Mouse (Mus musculus): ENCODE data around the gene Hist1h3e. TPM values are rescaled to one million over a fixed set of nuclear protein-coding genes. Genes with fewer than 3 reads are reported as not detected.
"Not testable (repeated sequence)": the region's sequence is repeated elsewhere in the genome, so short reads cannot be mapped to it uniquely, and the experiment has no call there.

The Hist1h3e gene
- polyA plus RNA-seq, 2 experiments, result 7.0 to 36.1 TPM

GRCm38 (mm10) chr13:23534368-23535131 is 27.6 kb downstream of the Hist1h3e start:
- ATAC-seq (ENCODE audit: low FRiP score, low read depth), result 0 out of 2 replicates have a peak, but pooled peaks have one; percentile 5
- H3K4me2 ChIP-seq (replicated peaks; ENCODE audit: low read depth, low read length, severe bottlenecking), result peak overlapping the region; percentile 49
- WGBS, result 1% methylated on average over 15 of the region's 15 CpGs

GRCm38 (mm10) chr13:23533560-23534367 is 28.4 kb downstream of the Hist1h3e start, which contains the start of gene Hist1h2af:
Gene Hist1h2af, plus strand, starts transcription at chr13:23533906.
- not testable (repeated sequence) for H3K27me3 ChIP-seq (ENCODE audit: control insufficient read depth, insufficient read depth, low read length); H3K9me3 ChIP-seq (ENCODE audit: control insufficient read depth, low read length); H3K36me3 ChIP-seq (ENCODE audit: control insufficient read depth, insufficient read depth, low read length)
- DNase-seq (ENCODE audit: low spot score), result peak; percentile 93
- 3% methylated on average over 21 of the region's 53 CpGs for WGBS
- peak; percentile 31 for ATAC-seq (ENCODE audit: low FRiP score, low read depth)
- H3K27ac ChIP-seq (replicated peaks; ENCODE audit: low read depth, low read length), result peak within 1 kb of the TSS; percentile 99
- H3K9ac ChIP-seq (ENCODE audit: low read depth, low read length, severe bottlenecking), result peak within 1 kb of the TSS; percentile 76
- H3K4me2 ChIP-seq (replicated peaks; ENCODE audit: low read depth, low read length, severe bottlenecking), result peak within 1 kb of the TSS; percentile 49
- H3K4me1 ChIP-seq (ENCODE audit: control insufficient read depth, insufficient read depth, low read length), result peaks cover 28% of the 10 kb centered on the region
- TF ChIP-seq POLR2A (IDR thresholded peaks at IDR 0.05; ENCODE audit: borderline replicate concordance, extremely low read depth, insufficient read depth, insufficient read length), result 0 out of 2 replicates have a peak, but pooled peaks have one; percentile 13
- peak within 1 kb of the TSS; percentile 55 for H3K4me3 ChIP-seq (replicated peaks; ENCODE audit: low read length)

More at GRCm38 (mm10) chr13:23534368-23535131, 27.6 kb downstream of the Hist1h3e start:
- TF ChIP-seq POLR2A (IDR thresholded peaks at IDR 0.05; ENCODE audit: borderline replicate concordance, extremely low read depth, insufficient read depth, insufficient read length), result 0 out of 2 replicates have a peak, but pooled peaks have one; percentile 29
- Histone ChIP-seq H3K9ac (ENCODE audit: low read depth, low read length, severe bottlenecking) (peak overlapping the region; percentile 76), H3K4me3 (replicated peaks; ENCODE audit: low read length) (peak overlapping the region; percentile 55), H3K4me1 (ENCODE audit: control insufficient read depth, insufficient read depth, low read length) (peaks cover 23% of the 10 kb centered on the region), H3K36me3 (ENCODE audit: control insufficient read depth, insufficient read depth, low read length) (no peaks in the 10 kb centered on the region), H3K9me3 (ENCODE audit: control insufficient read depth, low read length) (no peaks in the 10 kb centered on the region), H3K27ac (replicated peaks; ENCODE audit: low read depth, low read length) (peak overlapping the region; percentile 92), H3K27me3 (ENCODE audit: control insufficient read depth, insufficient read depth, low read length) (no peaks in the 10 kb centered on the region)
- DNase-seq (ENCODE audit: low spot score), result no peak

GRCm38 (mm10) chr13:23532262-23533075 is 29.7 kb downstream of the Hist1h3e start:
- H3K27me3 ChIP-seq (ENCODE audit: control insufficient read depth, insufficient read depth, low read length), result no peaks in the 10 kb centered on the region
- ATAC-seq (ENCODE audit: low FRiP score, low read depth) (no peak), DNase-seq (ENCODE audit: low spot score) (no peak)
- peak overlapping the region; percentile 76 for H3K9ac ChIP-seq (ENCODE audit: low read depth, low read length, severe bottlenecking)
- H3K36me3 ChIP-seq (ENCODE audit: control insufficient read depth, insufficient read depth, low read length), result no peaks in the 10 kb centered on the region
- peaks cover 29% of the 10 kb centered on the region for H3K4me1 ChIP-seq (ENCODE audit: control insufficient read depth, insufficient read depth, low read length)
- WGBS, result 18% methylated on average over 9 of the region's 9 CpGs
- no peak for TF ChIP-seq POLR2A (IDR thresholded peaks at IDR 0.05; ENCODE audit: borderline replicate concordance, extremely low read depth, insufficient read depth, insufficient read length)
- peak overlapping the region; percentile 99 for H3K27ac ChIP-seq (replicated peaks; ENCODE audit: low read depth, low read length)
- no peaks in the 10 kb centered on the region for H3K9me3 ChIP-seq (ENCODE audit: control insufficient read depth, low read length)
- H3K4me2 ChIP-seq (replicated peaks; ENCODE audit: low read depth, low read length, severe bottlenecking), result peak overlapping the region; percentile 49
- H3K4me3 ChIP-seq (replicated peaks; ENCODE audit: low read length), result peak overlapping the region; percentile 55

GRCm38 (mm10) chr13:23530901-23531875 is 31.0 kb downstream of the Hist1h3e start, which contains the start of gene Hist1h4h:
Gene Hist1h4h, plus strand, starts transcription at chr13:23531050.
- WGBS, result under 1% methylated on average over 50 of the region's 70 CpGs
- Histone ChIP-seq H3K27me3 (ENCODE audit: control insufficient read depth, insufficient read depth, low read length) (no peaks in the 10 kb centered on the region), H3K9me3 (ENCODE audit: control insufficient read depth, low read length) (no peaks in the 10 kb centered on the region), H3K9ac (ENCODE audit: low read depth, low read length, severe bottlenecking) (peak within 1 kb of the TSS; percentile 76), H3K36me3 (ENCODE audit: control insufficient read depth, insufficient read depth, low read length) (no peaks in the 10 kb centered on the region), H3K27ac (replicated peaks; ENCODE audit: low read depth, low read length) (peak within 1 kb of the TSS; percentile 99), H3K4me1 (ENCODE audit: control insufficient read depth, insufficient read depth, low read length) (peaks cover 24% of the 10 kb centered on the region), H3K4me3 (replicated peaks; ENCODE audit: low read length) (peak within 1 kb of the TSS; percentile 55), H3K4me2 (replicated peaks; ENCODE audit: low read depth, low read length, severe bottlenecking) (peak within 1 kb of the TSS; percentile 49)
- ATAC-seq (ENCODE audit: low FRiP score, low read depth), result peak; percentile 74
- peak; percentile 98; the same call in 1 of the 2 replicates for TF ChIP-seq POLR2A (IDR thresholded peaks at IDR 0.05; ENCODE audit: borderline replicate concordance, extremely low read depth, insufficient read depth, insufficient read length)
- peak; percentile 99 for DNase-seq (ENCODE audit: low spot score)
